Mouse (Mus musculus) erythroblast, embryonic 14.5 days (primary cell): ENCODE measurements around the gene Pnliprp1. TPM values are rescaled to one million over a fixed set of nuclear protein-coding genes. Genes with fewer than 3 reads are reported as not detected.

Experiments used
- H3K27me3 ChIP-seq: 2 replicates; pipeline ENCODE4 v1.6.1; 2012; ENCODE audit warnings: inconsistent platforms; ENCODE audit not compliant: control insufficient read depth
- H3K36me3 ChIP-seq: 2 replicates; pipeline ENCODE4 v1.6.1; 2012; ENCODE audit warnings: mild to moderate bottlenecking, inconsistent platforms; ENCODE audit not compliant: control insufficient read depth
- H3K4me1 ChIP-seq: 2 replicates; pipeline ENCODE4 v1.6.1; 2012; ENCODE audit warnings: inconsistent platforms; ENCODE audit not compliant: control insufficient read depth
- H3K4me3 ChIP-seq: replicated peaks from 2 replicates; pipeline ENCODE3; 2012; ENCODE audit warnings: moderate library complexity, mild to moderate bottlenecking, inconsistent platforms
- H3K9me3 ChIP-seq: 2 replicates; pipeline ENCODE4 v1.6.1; 2012; ENCODE audit warnings: low read length, inconsistent platforms, mixed read lengths; ENCODE audit not compliant: control insufficient read depth
- GATA1 ChIP-seq: IDR thresholded peaks from 2 replicates; pipeline ENCODE4 v1.6.1; 2012; ENCODE audit warnings: low read length, inconsistent platforms, mixed read lengths
- TAL1 ChIP-seq: IDR thresholded peaks from 3 replicates; pipeline ENCODE4 v1.6.1; 2012; ENCODE audit warnings: low read length, inconsistent platforms, mixed read lengths
- polyA plus RNA-seq: library from polyadenylated mRNA; stranded (reverse); fragments of >175 nt; gene quantifications from 2 replicates; pipeline ENCODE4 v1.2.3, GENCODE M21; 2012

Pnliprp1 gene
- polyA plus RNA-seq, 1 experiment = not detected

- TF ChIP-seq TAL1 (no peak), GATA1 (no peak)
- Histone ChIP-seq H3K4me3 (no peak overlapping the region), H3K9me3 (no peaks in the 10 kb centered on the region), H3K36me3 (no peaks in the 10 kb centered on the region), H3K4me1 (no peaks in the 10 kb centered on the region), H3K27me3 (no peaks in the 10 kb centered on the region)
Measured at GRCm38 (mm10) chr19:58733216-58733615, 4.5 kb downstream of the Pnliprp1 start.

GRCm38 (mm10) chr19:58738111-58738510 lies 9.4 kb downstream of the Pnliprp1 start:
- Histone ChIP-seq H3K27me3 (no peaks in the 10 kb centered on the region), H3K9me3 (no peaks in the 10 kb centered on the region), H3K4me3 (no peak overlapping the region), H3K36me3 (no peaks in the 10 kb centered on the region), H3K4me1 (no peaks in the 10 kb centered on the region)
- TF ChIP-seq TAL1 (no peak), GATA1 (no peak)

GRCm38 (mm10) chr19:58741036-58741435 lies 12.3 kb downstream of the Pnliprp1 start:
- no peaks in the 10 kb centered on the region for H3K4me1 ChIP-seq

GRCm38 (mm10) chr19:58742711-58743110 lies 14.0 kb downstream of the Pnliprp1 start:
- Histone ChIP-seq H3K27me3 (no peaks in the 10 kb centered on the region), H3K36me3 (no peaks in the 10 kb centered on the region), H3K4me1 (no peaks in the 10 kb centered on the region), H3K4me3 (no peak overlapping the region), H3K9me3 (no peaks in the 10 kb centered on the region)
- no peak for TF ChIP-seq GATA1
- TF ChIP-seq TAL1 = no peak

More at GRCm38 (mm10) chr19:58741036-58741435, 12.3 kb downstream of the Pnliprp1 start:
- Histone ChIP-seq H3K27me3 (no peaks in the 10 kb centered on the region), H3K4me3 (no peak overlapping the region), H3K9me3 (no peaks in the 10 kb centered on the region), H3K36me3 (no peaks in the 10 kb centered on the region)
- TF ChIP-seq GATA1 (no peak), TAL1 (no peak)

- Histone ChIP-seq H3K9me3 (no peaks in the 10 kb centered on the region), H3K27me3 (no peaks in the 10 kb centered on the region), H3K4me1 (no peaks in the 10 kb centered on the region), H3K4me3 (no peak overlapping the region), H3K36me3 (no peaks in the 10 kb centered on the region)
- TF ChIP-seq TAL1 (no peak), GATA1 (no peak)
Measured at GRCm38 (mm10) chr19:58743736-58744135, 15.0 kb downstream of the Pnliprp1 start.

- H3K4me3 ChIP-seq = no peak overlapping the region
- H3K36me3 ChIP-seq = no peaks in the 10 kb centered on the region
- no peaks in the 10 kb centered on the region for H3K27me3 ChIP-seq
- H3K9me3 ChIP-seq = no peaks in the 10 kb centered on the region
- TF ChIP-seq GATA1 (no peak), TAL1 (no peak)
- no peaks in the 10 kb centered on the region for H3K4me1 ChIP-seq
Measured at GRCm38 (mm10) chr19:58747498-58748000, 18.9 kb downstream of the Pnliprp1 start.

GRCm38 (mm10) chr19:58750822-58751221 lies 22.1 kb downstream of the Pnliprp1 start:
- Histone ChIP-seq H3K4me1 (no peaks in the 10 kb centered on the region), H3K4me3 (no peak overlapping the region), H3K9me3 (no peaks in the 10 kb centered on the region), H3K36me3 (no peaks in the 10 kb centered on the region), H3K27me3 (no peaks in the 10 kb centered on the region)
- TF ChIP-seq GATA1 = no peak
- TF ChIP-seq TAL1 = no peak

- H3K27me3 ChIP-seq = no peaks in the 10 kb centered on the region
- TF ChIP-seq TAL1 = no peak
- no peak for TF ChIP-seq GATA1
- H3K9me3 ChIP-seq = no peaks in the 10 kb centered on the region
- H3K4me3 ChIP-seq = no peak overlapping the region
- no peaks in the 10 kb centered on the region for H3K4me1 ChIP-seq
- H3K36me3 ChIP-seq = no peaks in the 10 kb centered on the region
Measured at GRCm38 (mm10) chr19:58751504-58751903, 22.8 kb downstream of the Pnliprp1 start.

GRCm38 (mm10) chr19:58758871-58759270 lies 30.2 kb downstream of the Pnliprp1 start:
- TF ChIP-seq GATA1 = no peak
- TF ChIP-seq TAL1 = no peak
- H3K9me3 ChIP-seq = 0 out of 2 replicates have a peak, but pooled peaks cover 4% of the 10 kb centered on the region
- no peaks in the 10 kb centered on the region for H3K27me3 ChIP-seq
- H3K36me3 ChIP-seq = no peaks in the 10 kb centered on the region
- no peaks in the 10 kb centered on the region for H3K4me1 ChIP-seq
- no peak overlapping the region for H3K4me3 ChIP-seq

- H3K27me3 ChIP-seq = no peaks in the 10 kb centered on the region
- H3K36me3 ChIP-seq = no peaks in the 10 kb centered on the region
- H3K4me1 ChIP-seq = no peaks in the 10 kb centered on the region
- H3K9me3 ChIP-seq = 0 out of 2 replicates have a peak, but pooled peaks cover 4% of the 10 kb centered on the region
- no peak within 1 kb of the TSS for H3K4me3 ChIP-seq
- no peak for TF ChIP-seq TAL1
- TF ChIP-seq GATA1 = no peak
Measured at GRCm38 (mm10) chr19:58759423-58759822, 30.7 kb downstream of the Pnliprp1 start, which contains the start of gene Pnliprp2. Pnliprp2 (plus strand) TSS chr19:58759719.
